Mouse (Mus musculus): ENCODE results near the gene Olfr720.

Gene Olfr720

GRCm38 (mm10) chr14:14186738-14187137 is at the start of gene Olfr720:
Olfr720 (minus strand) TSS chr14:14186838.
- no peak for DNase-seq (ENCODE audit: low spot score in 2 of 2)

Measured in left cerebral cortex, adult 9 months (tissue).